Comparison of ENCODE assay signal across 8 mouse cellular contexts in genomic region chr13:53779150-53779549, GRCm38 (mm10).
A peak's percentile ranks its signal among the peaks of the same experiment; 100 is the strongest.
DNase-seq lines count a peak whose midpoint lies in the region.

No protein-coding gene starts in this region.

- peak; percentile 33 for DNase-seq in layer of hippocampus, adult 11-12 months (ENCODE audit: low spot score)
- DNase-seq in layer of hippocampus, adult 9-11 months, result no peak
- peak; percentile 44 for DNase-seq in MN1 (ENCODE audit: low spot score)
- peak; percentile 19 for DNase-seq in cerebellum, adult 8-10 months
- DNase-seq in kidney, postnatal 36 days, result peak; percentile 12 to 69
- DNase-seq in retina, embryonic 14.5 days (ENCODE audit: low spot score), result peak; percentile 81
- no peak for DNase-seq in spleen, postnatal 10 days (ENCODE audit: low spot score in 2 of 2)
- DNase-seq in spleen, postnatal 4 days (ENCODE audit: low spot score in 2 of 2), result no peak

Comparison
In these comparisons a context has a peak if more than half of its experiments do, and no peak if none do; other contexts are left out.
1. DNase-seq: peak in layer of hippocampus, adult 11-12 months (single experiment), MN1 (single experiment), cerebellum, adult 8-10 months (single experiment), kidney, postnatal 36 days (2 of 2) and retina, embryonic 14.5 days (single experiment); none in layer of hippocampus, adult 9-11 months (single experiment), spleen, postnatal 10 days (0 of 2) and spleen, postnatal 4 days (0 of 2).